Mouse (Mus musculus) lung, postnatal 0 days (tissue): ENCODE results near the gene Sppl2b.

Experiments
- CTCF ChIP-seq: IDR thresholded peaks from 2 replicates; pipeline ENCODE4 v1.5.1; 2016; ENCODE audit warnings: antibody characterized with exemption, mild to moderate bottlenecking
- EP300 ChIP-seq: IDR thresholded peaks from 2 replicates; pipeline ENCODE4 v1.6.1; 2016; ENCODE audit warnings: antibody characterized with exemption, mild to moderate bottlenecking, control low read depth

- TF ChIP-seq EP300 (no peak), CTCF (no peak)
Observed at GRCm38 (mm10) chr10:80823316-80823715, 31.8 kb upstream of the Sppl2b start.
